Mouse (Mus musculus) spleen, adult 2 months (tissue): ENCODE measurements around the gene Il11ra1.
"Not testable (repeated sequence)": the region's sequence is repeated elsewhere in the genome, so short reads cannot be mapped to it uniquely, and the experiment has no call there.

Experiments used
- CTCF ChIP-seq: fragments of 200-500 bp; IDR thresholded peaks from 2 replicates; pipeline ENCODE4 v1.5.1; 2011; ENCODE audit warnings: mild to moderate bottlenecking, inconsistent platforms; ENCODE audit not compliant: insufficient read depth, insufficient read length, insufficient replicate concordance; ENCODE audit errors: extremely low read depth
- POLR2A ChIP-seq: fragments of 200-500 bp; IDR thresholded peaks from 2 replicates; pipeline ENCODE4 v1.6.1; 2011; ENCODE audit warnings: low read depth, low read length, inconsistent platforms

GRCm38 (mm10) chr4:41774506-41774905, 74.7 kb downstream of the Il11ra1 start:
- TF ChIP-seq POLR2A, CTCF: not testable (repeated sequence)
